Mouse (Mus musculus): Measurements from ENCODE around the gene Ang4. TPM values are rescaled to one million over a fixed set of nuclear protein-coding genes. Genes with fewer than 3 reads are reported as not detected.
A peak's percentile ranks its signal among the peaks of the same experiment; 100 is the strongest.

The Ang4 gene
- polyA plus RNA-seq, 1 experiment from 2014 or later = not detected

DNA sequence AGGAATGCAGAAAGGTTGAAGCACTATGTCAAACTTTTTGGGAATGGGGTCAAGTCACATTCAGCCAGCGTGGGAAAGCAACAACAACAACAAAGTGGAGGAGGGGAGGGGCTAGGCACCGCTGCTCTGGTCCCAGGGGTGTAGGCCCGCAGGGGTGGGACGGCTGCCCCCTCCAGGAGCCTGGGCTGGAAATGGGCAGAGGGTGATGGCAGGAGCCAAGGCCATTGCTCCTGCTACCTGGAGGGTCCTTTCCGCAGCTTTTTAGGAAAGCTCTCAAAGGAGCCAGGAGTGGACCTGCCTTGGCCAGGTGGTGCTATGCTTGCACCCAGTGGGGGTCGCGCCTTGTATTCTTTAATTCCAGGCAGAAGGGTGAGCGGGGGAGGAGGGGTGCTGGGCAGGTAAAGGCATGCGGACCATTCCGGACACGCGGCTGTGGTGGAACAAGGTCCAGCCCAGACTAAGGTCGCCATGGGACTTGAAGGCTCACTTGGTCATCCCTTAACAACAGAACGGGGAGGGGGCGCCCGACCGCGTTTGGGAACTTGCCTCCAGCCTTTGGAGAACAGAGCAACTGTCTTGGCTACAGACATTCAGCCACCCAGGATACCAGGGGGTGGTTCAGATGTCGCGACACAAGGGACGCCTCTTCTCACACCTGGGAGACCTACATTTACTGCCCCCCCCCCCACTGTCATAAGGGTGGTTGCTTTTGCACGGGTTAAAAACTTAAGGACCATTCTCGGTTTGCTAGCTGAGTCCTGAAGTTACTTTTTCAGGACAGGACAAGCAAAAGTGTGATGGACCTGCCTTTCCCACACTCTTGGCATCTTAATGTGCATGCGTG is 34.0 kb downstream of the Ang4 start:
- H3K9ac ChIP-seq = no peak overlapping the region
- no peak for ATAC-seq (replicated peaks; ENCODE audit: insufficient number of reproducible peaks, insufficient read depth, low FRiP score, low read depth)
- peak overlapping the region; percentile 78 for H3K4me2 ChIP-seq
- peaks cover 20% of the 10 kb centered on the region for H3K4me1 ChIP-seq (replicated peaks)
- WGBS = 3% methylated on average over 23 of the region's 24 CpGs
- H3K36me3 ChIP-seq = no peaks in the 10 kb centered on the region
- peaks cover 50% of the 10 kb centered on the region for H3K27me3 ChIP-seq
- no peak overlapping the region for H3K27ac ChIP-seq
- H3K4me3 ChIP-seq = peak overlapping the region; percentile 50
- H3K9me3 ChIP-seq (replicated peaks) = no peaks in the 10 kb centered on the region

DNA sequence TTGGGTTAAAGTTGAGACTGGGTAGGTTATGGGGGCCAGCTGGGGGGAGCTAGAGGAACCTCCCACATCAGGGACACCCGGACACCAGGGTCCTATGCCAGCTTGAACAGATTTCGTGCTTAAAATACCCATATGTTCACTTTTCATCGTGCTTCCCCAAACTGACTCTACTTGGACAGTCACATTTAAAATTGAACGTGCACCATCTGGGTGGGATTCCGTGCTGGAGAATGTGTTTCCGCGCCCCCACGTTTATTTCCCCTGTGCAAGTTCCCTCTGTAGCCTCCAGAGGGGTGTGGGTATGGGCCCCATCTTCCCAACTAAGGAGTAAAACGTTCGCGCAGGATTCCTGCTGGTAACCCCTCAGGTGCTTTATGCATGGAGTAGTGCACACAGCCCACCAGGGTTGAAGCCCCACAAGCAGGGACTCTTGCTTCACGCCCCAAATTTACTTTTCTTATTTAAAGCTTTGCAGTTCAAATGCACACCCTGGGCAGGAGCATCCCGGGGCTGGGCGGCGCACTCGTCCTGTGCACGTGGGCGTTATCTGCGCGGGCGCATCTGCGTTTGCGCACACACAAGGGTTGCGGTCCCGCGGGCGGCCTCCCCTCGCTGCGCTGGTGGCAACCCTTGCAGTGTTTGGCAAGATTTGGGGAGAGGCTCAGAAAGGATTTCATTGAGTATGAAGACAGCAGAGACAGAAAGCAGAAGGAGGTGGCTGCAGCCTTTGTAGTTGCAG is 34.8 kb downstream of the Ang4 start:
- peak overlapping the region; percentile 30 for H3K4me3 ChIP-seq
- H3K4me1 ChIP-seq (replicated peaks) = peaks cover 20% of the 10 kb centered on the region
- ATAC-seq (replicated peaks; ENCODE audit: insufficient number of reproducible peaks, insufficient read depth, low FRiP score, low read depth) = no peak
- H3K9me3 ChIP-seq (replicated peaks) = no peaks in the 10 kb centered on the region
- H3K27ac ChIP-seq = no peak overlapping the region
- 5% methylated on average over 29 of the region's 29 CpGs for WGBS
- no peak overlapping the region for H3K9ac ChIP-seq
- H3K27me3 ChIP-seq = peaks cover 50% of the 10 kb centered on the region
- H3K4me2 ChIP-seq = peak overlapping the region; percentile 78
- H3K36me3 ChIP-seq = no peaks in the 10 kb centered on the region

DNA sequence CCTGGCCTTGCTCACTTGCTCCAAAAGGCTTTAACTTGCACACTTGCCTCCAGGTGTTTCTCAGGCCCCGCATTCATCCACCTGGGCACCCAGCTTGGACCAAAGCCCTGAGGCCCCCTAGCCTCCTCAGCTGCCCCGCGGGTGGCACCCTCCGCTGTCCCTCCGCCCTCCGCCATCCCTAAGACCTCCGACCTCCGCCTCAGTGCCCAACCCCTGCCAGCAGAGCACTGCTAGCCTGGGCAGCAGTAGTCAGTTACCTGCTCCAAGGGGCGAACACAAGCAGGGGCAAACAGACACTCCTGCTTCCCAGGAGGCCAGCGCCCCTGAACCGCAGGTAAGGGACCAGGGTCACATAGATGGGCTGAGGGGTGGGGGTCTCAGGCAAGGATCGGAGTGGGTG is 35.4 kb downstream of the Ang4 start:
- Histone ChIP-seq H3K27me3 (peaks cover 50% of the 10 kb centered on the region), H3K4me1 (replicated peaks) (peaks cover 20% of the 10 kb centered on the region), H3K27ac (no peak overlapping the region), H3K9ac (no peak overlapping the region), H3K36me3 (no peaks in the 10 kb centered on the region), H3K4me3 (no peak overlapping the region), H3K4me2 (no peak overlapping the region), H3K9me3 (replicated peaks) (no peaks in the 10 kb centered on the region)
- ATAC-seq (replicated peaks; ENCODE audit: insufficient number of reproducible peaks, insufficient read depth, low FRiP score, low read depth) = no peak
- 17% methylated on average over 12 of the region's 12 CpGs for WGBS

DNA sequence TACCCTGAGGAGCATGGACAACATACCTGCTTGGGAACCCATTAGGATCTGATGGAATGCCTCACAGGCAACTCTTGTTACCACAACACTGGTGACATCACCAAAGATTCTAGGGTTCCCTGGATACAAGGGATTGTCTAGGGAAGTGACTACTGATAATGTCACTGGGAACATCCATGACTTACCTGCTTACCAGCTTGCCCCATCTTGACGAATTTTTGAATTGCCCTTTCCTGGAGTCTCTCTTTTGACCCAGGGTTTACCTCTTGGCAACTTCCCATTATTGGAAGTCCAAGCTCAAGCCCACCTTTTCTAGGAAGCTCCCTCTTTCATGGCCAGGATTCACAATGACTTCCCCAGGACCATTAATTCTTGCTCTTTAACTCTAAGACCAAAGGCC is 56.3 kb downstream of the Ang4 start, which contains the start of gene Gm5800:
TSS of gene Gm5800 (minus strand) at position 101 of the 400 bp plus-strand sequence.
- H3K27ac ChIP-seq = no peak within 1 kb of the TSS
- no peaks in the 10 kb centered on the region for H3K4me1 ChIP-seq (replicated peaks)
- H3K9me3 ChIP-seq (replicated peaks) = no peaks in the 10 kb centered on the region
- no peak within 1 kb of the TSS for H3K9ac ChIP-seq
- no peak within 1 kb of the TSS for H3K4me3 ChIP-seq
- no peaks in the 10 kb centered on the region for H3K36me3 ChIP-seq
- no peaks in the 10 kb centered on the region for H3K27me3 ChIP-seq
- 48% methylated on average over 1 of the region's 1 CpGs for WGBS
- H3K4me2 ChIP-seq = no peak within 1 kb of the TSS
- ATAC-seq (replicated peaks; ENCODE audit: insufficient number of reproducible peaks, insufficient read depth, low FRiP score, low read depth) = no peak

Other genes with a start within 250 kb of the Ang4 start
- not detected in 2 replicates for gene Gm5622, start 220.8 kb downstream of the Ang4 start, polyA plus RNA-seq (2015; fragmentation: Nextera tagmentation; extraction: Ambion mirVana)
- gene Gm17175, start 199.5 kb downstream of the Ang4 start, polyA plus RNA-seq (2015; fragmentation: Nextera tagmentation; extraction: Ambion mirVana) = not detected in 2 replicates
- gene Gm17174, start 181.5 kb downstream of the Ang4 start, polyA plus RNA-seq (2015; fragmentation: Nextera tagmentation; extraction: Ambion mirVana) = not detected in 2 replicates
- not detected in 2 replicates for gene Gm17078, start 162.3 kb downstream of the Ang4 start, polyA plus RNA-seq (2015; fragmentation: Nextera tagmentation; extraction: Ambion mirVana)
- gene Gm4181, start 137.9 kb downstream of the Ang4 start, polyA plus RNA-seq (2015; fragmentation: Nextera tagmentation; extraction: Ambion mirVana) = not detected in 2 replicates
- gene Gm17079, start 78.1 kb downstream of the Ang4 start, polyA plus RNA-seq (2015; fragmentation: Nextera tagmentation; extraction: Ambion mirVana) = not detected in 2 replicates
- gene Gm5800, start 56.4 kb downstream of the Ang4 start, polyA plus RNA-seq (2015; fragmentation: Nextera tagmentation; extraction: Ambion mirVana) = not detected in 2 replicates
- gene AY358078, start 26.5 kb upstream of the Ang4 start, polyA plus RNA-seq (2015; fragmentation: Nextera tagmentation; extraction: Ambion mirVana) = not detected in 2 replicates
- not detected in 2 replicates for gene Ear6, start 80.1 kb upstream of the Ang4 start, polyA plus RNA-seq (2015; fragmentation: Nextera tagmentation; extraction: Ambion mirVana)
- gene Mettl17, start 111.3 kb upstream of the Ang4 start, polyA plus RNA-seq (2015; fragmentation: Nextera tagmentation; extraction: Ambion mirVana) = 35.6 and 39.4 TPM in 2 replicates
- 0.29 and 0.34 TPM in 2 replicates for gene Slc39a2, start 119.3 kb upstream of the Ang4 start, polyA plus RNA-seq (2015; fragmentation: Nextera tagmentation; extraction: Ambion mirVana)
- 330 and 367 TPM in 2 replicates for gene Ndrg2, start 140.6 kb upstream of the Ang4 start, polyA plus RNA-seq (2015; fragmentation: Nextera tagmentation; extraction: Ambion mirVana)
- not detected in 2 replicates for gene Tppp2, start 144.8 kb upstream of the Ang4 start, polyA plus RNA-seq (2015; fragmentation: Nextera tagmentation; extraction: Ambion mirVana)
- gene Rnase13, start 149.2 kb upstream of the Ang4 start, polyA plus RNA-seq (2015; fragmentation: Nextera tagmentation; extraction: Ambion mirVana) = not detected in 2 replicates
- 51.8 and 69.2 TPM in 2 replicates for gene Arhgef40, start 211.1 kb upstream of the Ang4 start, polyA plus RNA-seq (2015; fragmentation: Nextera tagmentation; extraction: Ambion mirVana)
- gene Tmem253, start 242.1 kb upstream of the Ang4 start, polyA plus RNA-seq (2015; fragmentation: Nextera tagmentation; extraction: Ambion mirVana) = 0.60 and 0.68 TPM in 2 replicates
- gene Zfp219, start 247.1 kb upstream of the Ang4 start, polyA plus RNA-seq (2015; fragmentation: Nextera tagmentation; extraction: Ambion mirVana) = 18.1 and 23.6 TPM in 2 replicates